Mouse (Mus musculus) MEL (cell line): ENCODE data around the gene Dync1i2. TPM values are rescaled to one million over a fixed set of nuclear protein-coding genes. Genes with fewer than 3 reads are reported as not detected.

Experiments
- DNase-seq: peaks from one replicate; pipeline ENCODE4 v3.0.0; 2011; ENCODE audit warnings: low read depth, low spot score
- H3K27ac ChIP-seq: 2 replicates; pipeline ENCODE4 v1.5.1; 2012; ENCODE audit warnings: low read depth, mild to moderate bottlenecking, control low read depth, low read length, moderate library complexity; ENCODE audit not compliant: control insufficient read depth
- H3K27me3 ChIP-seq, 2 experiments: fragments of 150-350 bp in 1 of 2; sonication (generic) in 1 of 2; 2 replicates each; pipeline ENCODE4 v1.6.1; 2012; ENCODE audit warnings: low read length in 2 of 2, mild to moderate bottlenecking in 2 of 2, improper control_type of control experiment in 1 of 2, moderate library complexity in 1 of 2; ENCODE audit not compliant: insufficient read depth in 2 of 2, control insufficient read depth in 1 of 2
- H3K36me3 ChIP-seq, 2 experiments: 2 replicates each; pipeline ENCODE4 v1.6.1; 2012 to 2014; ENCODE audit warnings: low read length in 2 of 2, improper control_type of control experiment in 1 of 2, inconsistent platforms in 1 of 2, mild to moderate bottlenecking in 1 of 2; ENCODE audit not compliant: insufficient read depth in 2 of 2, control insufficient read depth in 1 of 2
- H3K4me1 ChIP-seq, 2 experiments: fragments of 150-350 bp in 1 of 2; sonication (generic) in 1 of 2; 2 replicates each; pipeline ENCODE4 v1.6.1; 2012; ENCODE audit warnings: low read length in 2 of 2, improper control_type of control experiment in 1 of 2, mild to moderate bottlenecking in 1 of 2; ENCODE audit not compliant: insufficient read depth in 2 of 2, control insufficient read depth in 1 of 2
- H3K4me3 ChIP-seq, 2 experiments: fragments of 150-350 bp in 1 of 2; sonication (generic) in 1 of 2; 2 replicates each; pipeline ENCODE4 v1.5.1; 2012; ENCODE audit warnings: low read depth in 2 of 2, low read length in 2 of 2, mild to moderate bottlenecking in 2 of 2, moderate library complexity in 2 of 2, control low read depth in 1 of 2, improper control_type of control experiment in 1 of 2; ENCODE audit not compliant: control insufficient read depth in 1 of 2, insufficient read depth in 1 of 2
- H3K79me2 ChIP-seq: 2 replicates; pipeline ENCODE4 v1.6.1; 2012; ENCODE audit warnings: mild to moderate bottlenecking, low read length, moderate library complexity; ENCODE audit not compliant: control insufficient read depth, poor library complexity, insufficient read depth
- H3K9ac ChIP-seq: 2 replicates; pipeline ENCODE4 v1.6.1; 2012; ENCODE audit warnings: low read depth, mild to moderate bottlenecking, control low read depth, low read length, moderate library complexity; ENCODE audit not compliant: control insufficient read depth, poor library complexity, severe bottlenecking
- H3K9me3 ChIP-seq: fragments of 150-350 bp; sonication (generic); replicated peaks from 2 replicates; pipeline ENCODE4 v1.6.1; 2012; ENCODE audit warnings: mild to moderate bottlenecking, low read length, improper control_type of control experiment, moderate library complexity; ENCODE audit not compliant: insufficient read depth
- BHLHE40 ChIP-seq: IDR thresholded peaks from 2 replicates; pipeline ENCODE4 v1.6.1; 2012; ENCODE audit warnings: low read depth, mild to moderate bottlenecking, inconsistent platforms, low read length, improper control_type of control experiment, borderline replicate concordance
- CHD1 ChIP-seq: IDR thresholded peaks from 2 replicates; pipeline ENCODE4 v1.6.1; 2012; ENCODE audit warnings: low read depth, mild to moderate bottlenecking, inconsistent platforms, low read length, improper control_type of control experiment
- CHD2 ChIP-seq: IDR thresholded peaks from 2 replicates; pipeline ENCODE4 v1.6.1; 2011; ENCODE audit warnings: low read length, improper control_type of control experiment
- CTCF ChIP-seq, 3 experiments: IDR thresholded peaks in 2 of 3; conservative IDR thresholded peaks in 1 of 3; 2 replicates each; pipeline ENCODE4 v1.5.1; 2011 to 2012; ENCODE audit warnings: low read length in 3 of 3, low read depth in 2 of 3, mild to moderate bottlenecking in 2 of 3, improper control_type of control experiment in 1 of 3, inconsistent platforms in 1 of 3, mixed read lengths in 1 of 3, moderate library complexity in 1 of 3; ENCODE audit not compliant: control insufficient read depth in 1 of 3, insufficient read depth in 1 of 3, poor library complexity in 1 of 3, severe bottlenecking in 1 of 3
- ELF1 ChIP-seq: IDR thresholded peaks from 2 replicates; pipeline ENCODE4 v1.6.1; 2014; ENCODE audit warnings: low read depth, mild to moderate bottlenecking, inconsistent platforms, low read length, improper control_type of control experiment, moderate library complexity
- EP300 ChIP-seq, 2 experiments: IDR thresholded peaks; 2 replicates each; pipeline ENCODE4 v1.6.1; 2011; ENCODE audit warnings: improper control_type of control experiment in 2 of 2, low read length in 2 of 2, low read depth in 1 of 2, mild to moderate bottlenecking in 1 of 2
- ETS1 ChIP-seq: IDR thresholded peaks from 2 replicates; pipeline ENCODE4 v1.6.1; 2012; ENCODE audit warnings: low read depth, mild to moderate bottlenecking, inconsistent platforms, low read length, improper control_type of control experiment, moderate library complexity
- GABPA ChIP-seq: IDR thresholded peaks from 2 replicates; pipeline ENCODE4 v1.6.1; 2012; ENCODE audit warnings: low read depth, mild to moderate bottlenecking, inconsistent platforms, low read length, improper control_type of control experiment, moderate library complexity
- GATA1 ChIP-seq: IDR thresholded peaks from 2 replicates; pipeline ENCODE4 v1.6.1; 2011; ENCODE audit warnings: low read depth, low read length, improper control_type of control experiment
- HCFC1 ChIP-seq: IDR thresholded peaks from 2 replicates; pipeline ENCODE4 v1.6.1; 2012; ENCODE audit warnings: low read depth, mild to moderate bottlenecking, inconsistent platforms, low read length, improper control_type of control experiment, moderate library complexity
- KAT2A ChIP-seq: conservative IDR thresholded peaks from 2 replicates; pipeline ENCODE4 v1.6.1; 2012; ENCODE audit warnings: low read depth, low read length, improper control_type of control experiment, inconsistent platforms
- MAFK ChIP-seq: IDR thresholded peaks from 2 replicates; pipeline ENCODE4 v1.6.1; 2011; ENCODE audit warnings: low read depth, mild to moderate bottlenecking, low read length, improper control_type of control experiment, borderline replicate concordance
- MYB ChIP-seq: IDR thresholded peaks from 2 replicates; pipeline ENCODE4 v1.6.1; 2011; ENCODE audit warnings: mild to moderate bottlenecking, low read depth, low read length, improper control_type of control experiment
- MYC ChIP-seq: IDR thresholded peaks from 2 replicates; pipeline ENCODE4 v1.6.1; 2011; ENCODE audit warnings: low read depth, mild to moderate bottlenecking, low read length, improper control_type of control experiment, moderate library complexity
- NELFE ChIP-seq: IDR thresholded peaks from 2 replicates; pipeline ENCODE4 v1.6.1; 2011; ENCODE audit warnings: low read depth, low read length, improper control_type of control experiment
- NRF1 ChIP-seq: IDR thresholded peaks from 2 replicates; pipeline ENCODE4 v1.6.1; 2014; ENCODE audit warnings: low read depth, mild to moderate bottlenecking, inconsistent platforms, low read length, improper control_type of control experiment, moderate library complexity; ENCODE audit not compliant: poor library complexity, insufficient read depth, severe bottlenecking
- POLR2AphosphoS5 ChIP-seq: IDR thresholded peaks from 2 replicates; pipeline ENCODE4 v1.6.1; 2012; ENCODE audit warnings: low read depth, borderline replicate concordance, mild to moderate bottlenecking, inconsistent platforms, low read length, moderate library complexity, mixed read lengths
- RAD21 ChIP-seq: IDR thresholded peaks from 2 replicates; pipeline ENCODE4 v1.6.1; 2011; ENCODE audit warnings: mild to moderate bottlenecking, low read depth, low read length, improper control_type of control experiment
- RCOR1 ChIP-seq: IDR thresholded peaks from 2 replicates; pipeline ENCODE4 v1.6.1; 2012; ENCODE audit warnings: low read depth, mild to moderate bottlenecking, inconsistent platforms, low read length, improper control_type of control experiment
- SIN3A ChIP-seq: IDR thresholded peaks from 2 replicates; pipeline ENCODE4 v1.6.1; 2012; ENCODE audit warnings: low read length, improper control_type of control experiment, inconsistent platforms
- SMC3 ChIP-seq: IDR thresholded peaks from 2 replicates; pipeline ENCODE4 v1.6.1; 2011; ENCODE audit warnings: low read depth, low read length, improper control_type of control experiment
- TCF12 ChIP-seq: IDR thresholded peaks from 2 replicates; pipeline ENCODE4 v1.6.1; 2014; ENCODE audit warnings: low read depth, mild to moderate bottlenecking, inconsistent platforms, low read length, improper control_type of control experiment, moderate library complexity
- USF1 ChIP-seq: IDR thresholded peaks from 2 replicates; pipeline ENCODE4 v1.6.1; 2014; ENCODE audit warnings: low read depth, mild to moderate bottlenecking, inconsistent platforms, low read length, improper control_type of control experiment, moderate library complexity
- USF2 ChIP-seq, 2 experiments: IDR thresholded peaks; 2 replicates each; pipeline ENCODE4 v1.6.1; 2011 to 2012; ENCODE audit warnings: improper control_type of control experiment in 2 of 2, low read length in 2 of 2, borderline replicate concordance in 1 of 2, inconsistent platforms in 1 of 2, low read depth in 1 of 2, mild to moderate bottlenecking in 1 of 2; ENCODE audit not compliant: insufficient read depth in 1 of 2
- ZC3H11A ChIP-seq: IDR thresholded peaks from 2 replicates; pipeline ENCODE4 v1.6.1; 2012; ENCODE audit warnings: low read depth, mild to moderate bottlenecking, inconsistent platforms, low read length, improper control_type of control experiment
- ZKSCAN1 ChIP-seq: IDR thresholded peaks from 2 replicates; pipeline ENCODE4 v1.6.1; 2012; ENCODE audit warnings: low read depth, mild to moderate bottlenecking, inconsistent platforms, low read length, improper control_type of control experiment, moderate library complexity
- ZMIZ1 ChIP-seq: IDR thresholded peaks from 2 replicates; pipeline ENCODE4 v1.6.1; 2012; ENCODE audit warnings: low read depth, mild to moderate bottlenecking, inconsistent platforms, low read length, improper control_type of control experiment, moderate library complexity
- polyA plus RNA-seq, 2 experiments: library from polyadenylated mRNA; stranded (reverse) in 1 of 2; unstranded in 1 of 2; fragments of >175 nt in 1 of 2; fragments of >200 nt in 1 of 2; gene quantifications; 2 replicates each; pipeline versions ENCODE4 v1.2.1 to v1.2.4; 2012; ENCODE audit warnings: low replicate concordance in 2 of 2, low read depth in 1 of 2; ENCODE audit not compliant: insufficient read length in 2 of 2, insufficient read depth in 1 of 2, missing spikeins in 1 of 2
- total RNA-seq: library from RNA; depleted of rRNA; stranded (reverse); fragments of 300-350 nt; gene quantifications from 2 replicates; pipeline ENCODE4 v1.2.3, GENCODE M21; 2012

The Dync1i2 gene
- total and polyA plus RNA-seq, 3 experiments, result 21.8 to 156 (median 59.1) TPM

DNA sequence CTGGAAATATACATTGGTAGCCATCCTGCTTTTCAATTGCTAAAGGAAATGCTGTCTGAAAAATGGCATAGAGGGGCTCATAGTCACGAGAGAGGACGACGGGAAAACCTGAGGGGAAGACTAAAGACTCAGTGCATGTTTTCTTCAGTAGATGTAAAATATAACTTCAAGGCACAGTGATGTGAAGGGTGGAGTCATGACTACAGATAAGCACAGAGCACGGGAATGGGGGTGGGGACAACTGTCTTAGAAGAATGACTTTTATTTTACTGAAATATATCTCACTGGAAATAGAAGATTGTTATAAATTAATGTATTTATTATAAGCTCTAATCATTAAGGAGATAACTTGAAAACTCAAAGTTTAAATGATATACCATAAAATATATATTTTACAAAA lies 58.6 kb downstream of the Dync1i2 start:
- H3K9me3 ChIP-seq, result no peaks in the 10 kb centered on the region
- peak overlapping the region; percentile 18 to 25; a peak in 3 of 4 replicates for H3K4me3 ChIP-seq
- H3K27ac ChIP-seq, result peak overlapping the region; percentile 68
- no peaks in the 10 kb centered on the region for H3K27me3 ChIP-seq
- TF ChIP-seq HCFC1 (no peak; the same call in 1 of the 2 replicates), USF2 (IDR thresholded peaks at IDR 0.05; ENCODE audit: borderline replicate concordance in 1 of 2, insufficient read depth in 1 of 2, low read depth in 1 of 2, low read length in 2 of 2) (no peak), MYB (no peak), ELF1 (no peak), MAFK (no peak), SIN3A (0 out of 2 replicates have a peak, but pooled peaks have one; percentile 36), ZC3H11A (no peak), CHD2 (peak; percentile 49), RAD21 (no peak), MYC (no peak), EP300 (IDR thresholded peaks at IDR 0.05; ENCODE audit: low read depth in 1 of 2, low read length in 2 of 2) (peak in 1 of 2 experiments; percentile 55; a peak in 2 of 4 replicates), ZMIZ1 (0 out of 2 replicates have a peak, but pooled peaks have one; percentile 30), ZKSCAN1 (no peak), CHD1 (no peak), BHLHE40 (peak; percentile 90), NRF1 (no peak), RCOR1 (no peak), ETS1 (peak; percentile 54; the same call in 1 of the 2 replicates), KAT2A (no peak), NELFE (no peak), GATA1 (peak; percentile 86), USF1 (no peak), POLR2AphosphoS5 (no peak), CTCF (IDR thresholded peaks at IDR 0.05 in 2 of 3, conservative IDR thresholded peaks at IDR 0.05 in 1 of 3; ENCODE audit: control insufficient read depth in 1 of 3, insufficient read depth in 1 of 3, low read depth in 2 of 3, low read length in 3 of 3, poor library complexity in 1 of 3, severe bottlenecking in 1 of 3) (no peak), TCF12 (peak; percentile 30; the same call in 1 of the 2 replicates), SMC3 (no peak; the same call in 1 of the 2 replicates), GABPA (no peak)
- no peaks in the 10 kb centered on the region for H3K79me2 ChIP-seq
- H3K9ac ChIP-seq, result peak overlapping the region; percentile 46
- peaks cover 0 to 25% of the 10 kb centered on the region in 2 experiments; a peak in 2 of 4 replicates for H3K36me3 ChIP-seq
- peak; percentile 82 for DNase-seq
- H3K4me1 ChIP-seq, result peaks cover 23% of the 10 kb centered on the region in 2 experiments
